In the genomic region with DNA sequence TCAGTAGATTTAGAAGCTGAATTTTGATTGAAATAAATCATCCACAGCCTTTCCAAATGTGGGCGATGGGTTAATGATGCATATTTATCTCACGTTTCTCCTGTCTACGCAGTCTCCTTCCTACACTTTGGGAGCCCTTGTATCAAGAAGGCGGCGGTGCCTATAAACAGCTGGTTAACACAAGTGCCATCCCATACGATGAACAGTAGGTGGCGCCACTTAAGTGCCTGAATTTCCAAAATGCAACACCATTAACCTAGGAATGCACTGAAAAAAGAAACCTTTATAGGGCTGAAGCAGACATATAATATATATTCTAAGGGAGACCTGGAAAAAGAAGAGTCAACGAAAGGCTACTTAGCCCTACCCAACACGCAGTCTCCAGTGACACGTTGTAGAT, we compare ENCODE assay signal across 9 mouse cellular contexts. TPM values are rescaled to one million over a fixed set of nuclear protein-coding genes. Genes with fewer than 3 reads are reported as not detected.
A peak's percentile ranks its signal among the peaks of the same experiment; 100 is the strongest.
DNase-seq lines count a peak whose midpoint lies in the region; ATAC-seq and TF ChIP-seq lines count a peak whose summit lies in the region.
"Had no signal": no experiment of that assay in that cellular context is flagged by ENCODE, and none has a peak within 500 bp of the region (broad histone marks: within the 10 kb centered on the region; RNA-seq: fewer than 3 reads in every experiment).

No protein-coding gene starts in this region.

- H3K27me3 ChIP-seq in embryonic facial prominence, embryonic 11.5 days (ENCODE audit: control insufficient read depth, insufficient read depth, low read length), result no peaks in the 10 kb centered on the region
- no peaks in the 10 kb centered on the region for H3K27me3 ChIP-seq in embryonic facial prominence, embryonic 10.5 days (replicated peaks; ENCODE audit: low read depth, poor library complexity, severe bottlenecking)
- H3K27me3 ChIP-seq in liver, adult 2 months (ENCODE audit: control insufficient read depth, insufficient read depth, low read length), result no peaks in the 10 kb centered on the region
- no peaks in the 10 kb centered on the region for H3K27me3 ChIP-seq in liver, embryonic 12.5 days (replicated peaks)
- H3K27me3 ChIP-seq: limb, embryonic 13.5 days had no signal

- TF ChIP-seq CTCF in liver, adult 2 months (IDR thresholded peaks at IDR 0.05; ENCODE audit: low read depth, low read length), result peak; percentile 55

- no peak overlapping the region for H3K27ac ChIP-seq in embryonic facial prominence, embryonic 11.5 days (replicated peaks; ENCODE audit: low read depth, low read length)
- no peak overlapping the region for H3K27ac ChIP-seq in embryonic facial prominence, embryonic 10.5 days (replicated peaks)
- H3K27ac ChIP-seq in liver, adult 2 months (replicated peaks; ENCODE audit: insufficient read depth, low read depth, low read length), result no peak overlapping the region
- no peak overlapping the region for H3K27ac ChIP-seq in liver, embryonic 12.5 days
- H3K27ac ChIP-seq: limb, embryonic 13.5 days had no signal

- ATAC-seq in embryonic facial prominence, embryonic 11.5 days (replicated peaks; ENCODE audit: insufficient number of reproducible peaks, low FRiP score, low TSS enrichment, low read depth), result no peak
- ATAC-seq in liver, embryonic 12.5 days, result no peak
- peak; percentile 96 for ATAC-seq in megakaryocyte progenitor cell, adult 5-6 weeks (replicated peaks; ENCODE audit: poor library complexity)

- DNase-seq in embryonic facial prominence, embryonic 11.5 days (ENCODE audit: low spot score), result peak; percentile 54
- no peak for DNase-seq in embryonic facial prominence, embryonic 10.5 days (ENCODE audit: low spot score)
- DNase-seq in liver, adult 2 months (ENCODE audit: extremely low read depth, low read depth, low spot score), result peak; percentile 46
- peak; percentile 53 for DNase-seq in adrenal gland, postnatal 10 days
- peak; percentile 49 for DNase-seq in heart, postnatal 4 days
- no peak for DNase-seq in ovary, postnatal 36 days (ENCODE audit: low spot score)

- H3K4me2 ChIP-seq in embryonic facial prominence, embryonic 11.5 days (ENCODE audit: low read depth, low read length), result no peak overlapping the region
- no peak overlapping the region for H3K4me2 ChIP-seq in liver, embryonic 12.5 days
- H3K4me2 ChIP-seq: limb, embryonic 13.5 days had no signal

- TF ChIP-seq POLR2A in liver, adult 2 months (IDR thresholded peaks at IDR 0.05; ENCODE audit: extremely low read depth, insufficient read depth, low read length), result no peak

- H3K4me3 ChIP-seq in embryonic facial prominence, embryonic 11.5 days (ENCODE audit: low read depth, low read length), result no peak overlapping the region
- H3K4me3 ChIP-seq in embryonic facial prominence, embryonic 10.5 days, result no peak overlapping the region
- no peak overlapping the region for H3K4me3 ChIP-seq in liver, adult 2 months (ENCODE audit: insufficient read depth, low read depth, low read length)
- no peak overlapping the region for H3K4me3 ChIP-seq in liver, embryonic 12.5 days
- H3K4me3 ChIP-seq: limb, embryonic 13.5 days had no signal

- WGBS in embryonic facial prominence, embryonic 11.5 days, result 73% methylated on average over 10 of the region's 10 CpGs
- WGBS in embryonic facial prominence, embryonic 10.5 days, result 78% methylated on average over 10 of the region's 10 CpGs
- 64% methylated on average over 10 of the region's 10 CpGs for WGBS in liver, adult 2 months
- WGBS in liver, embryonic 12.5 days (ENCODE audit: insufficient replicate concordance), result 61% methylated on average over 10 of the region's 10 CpGs

- no peak overlapping the region for H3K9ac ChIP-seq in embryonic facial prominence, embryonic 11.5 days (replicated peaks; ENCODE audit: low read length)
- no peak overlapping the region for H3K9ac ChIP-seq in liver, adult 2 months (ENCODE audit: low read depth, low read length)
- H3K9ac ChIP-seq in liver, embryonic 12.5 days, result no peak overlapping the region
- H3K9ac ChIP-seq: limb, embryonic 13.5 days had no signal

- no peaks in the 10 kb centered on the region for H3K9me3 ChIP-seq in embryonic facial prominence, embryonic 11.5 days (replicated peaks; ENCODE audit: control insufficient read depth, low read length)
- no peaks in the 10 kb centered on the region for H3K9me3 ChIP-seq in embryonic facial prominence, embryonic 10.5 days
- H3K9me3 ChIP-seq in liver, embryonic 12.5 days (replicated peaks), result no peaks in the 10 kb centered on the region; the same call in 1 of the 2 replicates
- H3K9me3 ChIP-seq: limb, embryonic 13.5 days had no signal

- no peaks in the 10 kb centered on the region for H3K79me2 ChIP-seq in liver, adult 2 months (ENCODE audit: control insufficient read depth, insufficient read depth, low read length)

- H3K4me1 ChIP-seq in embryonic facial prominence, embryonic 11.5 days (ENCODE audit: control insufficient read depth, insufficient read depth, low read length), result no peaks in the 10 kb centered on the region
- peaks cover 11% of the 10 kb centered on the region for H3K4me1 ChIP-seq in embryonic facial prominence, embryonic 10.5 days
- no peaks in the 10 kb centered on the region for H3K4me1 ChIP-seq in liver, adult 2 months (ENCODE audit: control insufficient read depth, insufficient read depth, low read length)
- H3K4me1 ChIP-seq in liver, embryonic 12.5 days, result no peaks in the 10 kb centered on the region
- H3K4me1 ChIP-seq: limb, embryonic 13.5 days had no signal

- no peaks in the 10 kb centered on the region for H3K36me3 ChIP-seq in embryonic facial prominence, embryonic 11.5 days (replicated peaks; ENCODE audit: control insufficient read depth, insufficient read depth, low read depth, low read length)
- H3K36me3 ChIP-seq in embryonic facial prominence, embryonic 10.5 days (replicated peaks), result no peaks in the 10 kb centered on the region
- no peaks in the 10 kb centered on the region for H3K36me3 ChIP-seq in liver, adult 2 months (ENCODE audit: control insufficient read depth, insufficient read depth, low read length)
- no peaks in the 10 kb centered on the region for H3K36me3 ChIP-seq in liver, embryonic 12.5 days
- H3K36me3 ChIP-seq: limb, embryonic 13.5 days had no signal

RNA-seq across cellular contexts. Expression of a gene that starts 9.5 kb away (rescaled TPM):
- 40.0 and 42.0 TPM in 2 replicates for polyA plus RNA-seq in embryonic facial prominence, embryonic 11.5 days (2014; fragmentation: Nextera tagmentation; extraction: Ambion mirVana)
- 32.6 and 33.3 TPM in 2 replicates for polyA plus RNA-seq in embryonic facial prominence, embryonic 10.5 days (2016; fragmentation: Nextera tagmentation; extraction: Ambion mirVana)
- 1.8 and 2.3 TPM in 2 replicates for total RNA-seq in liver, adult 2 months (2014; rRNA removed)
- 1.7 and 2.0 TPM in 2 replicates for polyA plus RNA-seq in liver, adult 2 months (2012; rRNA removed)
- 8.5 and 8.7 TPM in 2 replicates for polyA plus RNA-seq in liver, embryonic 12.5 days (2016; fragmentation: Nextera tagmentation; extraction: Ambion mirVana)
- 10 to 100 TPM; 10.3 to 12.6 TPM for total RNA-seq in adrenal gland, postnatal 10 days (2021)
- total RNA-seq in heart, postnatal 4 days (2021), result 10 to 100 TPM in 1 of 2 experiments, 1 to 10 TPM in 1; 8.6 to 11.2 TPM
- 32.8 and 41.8 TPM in 2 replicates for total RNA-seq in megakaryocyte progenitor cell, adult 5-6 weeks (2015)
- 10.6 and 12.0 TPM in 2 replicates for total RNA-seq in megakaryocyte progenitor cell, adult 5-6 weeks (2017)

RNA-seq across cellular contexts. Expression of a gene that starts 10.6 kb away (rescaled TPM):
- 6.7 and 7.3 TPM in 2 replicates for polyA plus RNA-seq in embryonic facial prominence, embryonic 11.5 days (2014; fragmentation: Nextera tagmentation; extraction: Ambion mirVana)
- 4.1 and 5.4 TPM in 2 replicates for polyA plus RNA-seq in embryonic facial prominence, embryonic 10.5 days (2016; fragmentation: Nextera tagmentation; extraction: Ambion mirVana)
- 6.6 and 6.9 TPM in 2 replicates for total RNA-seq in liver, adult 2 months (2014; rRNA removed)
- 1.0 and 1.3 TPM in 2 replicates for polyA plus RNA-seq in liver, adult 2 months (2012; rRNA removed)
- polyA plus RNA-seq in liver, embryonic 12.5 days (2016; fragmentation: Nextera tagmentation; extraction: Ambion mirVana), result 4.2 and 4.5 TPM in 2 replicates
- total RNA-seq in adrenal gland, postnatal 10 days (2021), result 1 to 10 TPM; 7.1 to 7.5 TPM
- 1 to 10 TPM; 6.1 to 6.3 TPM for total RNA-seq in heart, postnatal 4 days (2021)
- 8.5 and 10.8 TPM in 2 replicates for total RNA-seq in megakaryocyte progenitor cell, adult 5-6 weeks (2015)
- 9.9 and 11.8 TPM in 2 replicates for total RNA-seq in megakaryocyte progenitor cell, adult 5-6 weeks (2017)

RNA-seq across cellular contexts. Expression of a gene that starts 28.8 kb away (rescaled TPM):
- polyA plus RNA-seq in embryonic facial prominence, embryonic 11.5 days (2014; fragmentation: Nextera tagmentation; extraction: Ambion mirVana), result not detected in 2 replicates
- polyA plus RNA-seq in embryonic facial prominence, embryonic 10.5 days (2016; fragmentation: Nextera tagmentation; extraction: Ambion mirVana), result 0.13 and 0.21 TPM in 2 replicates
- not detected in 2 replicates for total RNA-seq in liver, adult 2 months (2014; rRNA removed)
- not detected in 2 replicates for polyA plus RNA-seq in liver, adult 2 months (2012; rRNA removed)
- not detected in 2 replicates for polyA plus RNA-seq in liver, embryonic 12.5 days (2016; fragmentation: Nextera tagmentation; extraction: Ambion mirVana)
- total RNA-seq in adrenal gland, postnatal 10 days (2021), result not detected
- not detected for total RNA-seq in heart, postnatal 4 days (2021)
- not detected in 2 replicates for total RNA-seq in megakaryocyte progenitor cell, adult 5-6 weeks (2015)
- total RNA-seq in megakaryocyte progenitor cell, adult 5-6 weeks (2017), result not detected in 2 replicates
- polyA plus RNA-seq: limb, embryonic 13.5 days had no signal

Comparison
In these comparisons a context has a peak if more than half of its experiments do, and no peak if none do; other contexts are left out.
1. DNase-seq: peak in embryonic facial prominence, embryonic 11.5 days (single experiment), liver, adult 2 months (single experiment), adrenal gland, postnatal 10 days (single experiment) and heart, postnatal 4 days (single experiment); none in embryonic facial prominence, embryonic 10.5 days (single experiment) and ovary, postnatal 36 days (single experiment).